Mouse (Mus musculus) neural tube, embryonic 11.5 days (tissue): ENCODE results near the gene Gpx3. TPM values are rescaled to one million over a fixed set of nuclear protein-coding genes. Genes with fewer than 3 reads are reported as not detected.

Experiments
- ATAC-seq: fragments of 200-750 bp; cut with Nextera tagmentation; 2 replicates; pipeline ENCODE4 v1.8.0; 2017; ENCODE audit warnings: moderate number of reproducible peaks, mild to moderate bottlenecking, moderate TSS enrichment, moderate library complexity; ENCODE audit not compliant: insufficient read depth, low FRiP score, low TSS enrichment
- DNase-seq: peaks from one replicate; pipeline ENCODE4 v3.0.0-alpha.2; 2015; ENCODE audit warnings: low spot score
- H3K27ac ChIP-seq: fragments of 300-500 bp; sonication (generic); 2 replicates; pipeline ENCODE4 v1.5.1; 2014; ENCODE audit warnings: low read depth, mild to moderate bottlenecking, low read length
- H3K27me3 ChIP-seq: fragments of 300-500 bp; sonication (generic); 2 replicates; pipeline ENCODE4 v1.6.1; 2014; ENCODE audit warnings: mild to moderate bottlenecking, low read length, mixed read lengths; ENCODE audit not compliant: control insufficient read depth, insufficient read depth
- H3K36me3 ChIP-seq: fragments of 300-500 bp; sonication (generic); 2 replicates; pipeline ENCODE4 v1.6.1; 2014; ENCODE audit warnings: mild to moderate bottlenecking, low read length, moderate library complexity, mixed read lengths; ENCODE audit not compliant: control insufficient read depth, insufficient read depth
- H3K4me1 ChIP-seq: fragments of 300-500 bp; sonication (generic); 2 replicates; pipeline ENCODE4 v1.6.1; 2014; ENCODE audit warnings: low read length, mixed read lengths; ENCODE audit not compliant: control insufficient read depth, insufficient read depth
- H3K4me2 ChIP-seq: fragments of 300-500 bp; sonication (generic); 2 replicates; pipeline ENCODE4 v1.6.1; 2014; ENCODE audit warnings: low read depth, mild to moderate bottlenecking, moderate library complexity
- H3K4me3 ChIP-seq: fragments of 300-500 bp; sonication (generic); 2 replicates; pipeline ENCODE4 v1.5.1; 2014; ENCODE audit warnings: low read depth, low read length
- H3K9ac ChIP-seq: fragments of 300-500 bp; sonication (generic); 2 replicates; pipeline ENCODE4 v1.6.1; 2014; ENCODE audit warnings: mild to moderate bottlenecking, low read length
- H3K9me3 ChIP-seq: fragments of 300-500 bp; sonication (generic); 2 replicates; pipeline ENCODE4 v1.6.1; 2016; ENCODE audit warnings: low read length; ENCODE audit not compliant: control insufficient read depth
- WGBS: fragments of 180-500 bp; shearing (Covaris S2); extraction: QIAGEN DNeasy Blood & Tissue Kit; methylation state at CpG from one replicate; pipeline ENCODE4 v1.1.7; 2014; 5-methylcytosine and 5-hydroxymethylcytosine counted together
- polyA plus RNA-seq: library from polyadenylated mRNA; unstranded; fragments of >200 nt; fragmentation: Nextera tagmentation; extraction: Ambion mirVana; gene quantifications from 2 replicates; pipeline ENCODE4 v1.2.1, GENCODE M21; 2014

Gpx3 gene
- polyA plus RNA-seq, 1 experiment from 2014 or later: 109 TPM

DNA sequence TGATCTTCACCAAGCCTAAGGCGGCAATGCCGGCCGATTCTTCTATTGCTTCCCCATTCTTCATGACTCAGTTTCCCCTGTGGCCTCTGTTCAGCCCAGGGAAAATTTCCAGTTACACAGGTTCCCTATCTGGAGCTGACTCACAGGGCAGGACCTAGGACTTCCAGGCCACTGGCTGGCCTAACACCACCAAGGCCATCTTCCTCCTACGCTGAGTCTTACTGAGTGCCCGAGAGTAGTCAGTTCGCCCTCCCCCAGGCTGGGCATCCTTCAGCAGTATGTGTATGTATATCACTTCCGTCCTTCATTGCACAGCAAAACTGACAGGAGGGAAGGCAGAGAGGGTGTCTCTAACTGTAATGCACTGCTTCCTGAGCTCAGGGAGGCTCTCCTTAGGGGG, 31.9 kb downstream of the Gpx3 start:
- Histone ChIP-seq H3K9me3 (no peaks in the 10 kb centered on the region), H3K4me1 (0 out of 2 replicates have a peak, but pooled peaks cover 2% of the 10 kb centered on the region), H3K4me3 (no peak overlapping the region), H3K4me2 (no peak overlapping the region), H3K27ac (no peak overlapping the region), H3K9ac (no peak overlapping the region), H3K27me3 (no peaks in the 10 kb centered on the region), H3K36me3 (peaks cover 2% of the 10 kb centered on the region; the same call in 1 of the 2 replicates)
- ATAC-seq (no peak), DNase-seq (no peak)
- WGBS: 95% methylated on average over 7 of the region's 7 CpGs

DNA sequence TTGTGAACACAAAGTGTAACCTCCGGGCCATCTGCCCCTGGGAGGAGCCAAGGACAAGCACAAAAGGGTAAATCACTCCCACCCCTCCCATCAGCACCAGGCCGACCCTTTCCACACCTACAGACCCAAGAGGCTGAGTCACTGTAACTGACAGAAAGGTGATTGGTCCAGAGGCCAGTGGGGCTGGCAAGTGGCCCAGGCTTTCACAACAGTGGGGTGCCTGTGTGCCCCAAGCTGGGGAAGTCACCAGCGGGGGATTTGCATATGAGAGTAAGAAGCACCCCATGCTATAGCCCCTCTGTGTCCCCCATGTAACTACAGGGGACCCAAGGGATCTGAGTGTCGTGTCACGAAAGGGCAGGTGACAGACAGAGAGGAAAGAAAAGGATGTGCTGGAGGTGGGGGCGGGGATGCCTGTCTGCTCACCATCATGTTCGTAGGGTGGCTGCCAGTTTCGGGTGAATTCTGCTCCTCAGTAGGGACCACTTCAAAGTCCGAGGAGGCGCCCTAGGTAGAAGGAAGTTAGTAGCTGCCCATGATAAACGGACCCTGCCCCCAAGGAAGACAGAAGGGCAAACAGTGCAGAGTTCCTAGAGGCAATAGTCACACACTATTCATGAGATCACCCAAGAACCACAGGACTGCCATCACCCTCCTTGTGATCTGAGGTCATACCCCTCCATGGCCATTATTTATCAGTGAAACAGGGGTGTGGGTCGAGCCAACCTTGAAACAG, 34.0 kb downstream of the Gpx3 start:
- no peaks in the 10 kb centered on the region for H3K27me3 ChIP-seq
- no peak overlapping the region for H3K4me2 ChIP-seq
- peaks cover 2% of the 10 kb centered on the region; the same call in 1 of the 2 replicates for H3K36me3 ChIP-seq
- DNase-seq: no peak
- H3K4me1 ChIP-seq: 0 out of 2 replicates have a peak, but pooled peaks cover 2% of the 10 kb centered on the region
- ATAC-seq: no peak
- H3K9me3 ChIP-seq: no peaks in the 10 kb centered on the region
- H3K4me3 ChIP-seq: no peak overlapping the region
- WGBS: 41% methylated on average over 12 of the region's 12 CpGs
- H3K9ac ChIP-seq: no peak overlapping the region
- no peak overlapping the region for H3K27ac ChIP-seq

DNA sequence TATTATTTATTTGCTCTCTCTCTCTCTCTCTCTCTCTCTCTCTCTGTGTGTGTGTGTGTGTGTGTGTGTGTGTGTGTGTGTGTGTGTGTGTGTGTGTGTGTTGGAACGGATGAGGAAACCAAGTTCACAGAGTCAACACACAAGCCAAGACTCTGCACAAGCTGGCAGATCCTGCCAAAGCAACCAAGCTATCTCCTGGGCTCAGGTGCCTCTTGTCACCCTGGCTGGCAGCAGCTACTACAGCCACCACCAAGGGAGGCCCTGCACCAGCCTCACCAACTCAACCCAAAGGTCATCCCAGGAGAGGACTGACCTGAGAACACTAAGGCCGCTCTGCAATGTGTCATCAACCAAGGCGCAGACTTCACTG, 34.5 kb downstream of the Gpx3 start:
- H3K9me3 ChIP-seq: no peaks in the 10 kb centered on the region
- ATAC-seq (no peak), DNase-seq (no peak)
- H3K36me3 ChIP-seq: peaks cover 2% of the 10 kb centered on the region; the same call in 1 of the 2 replicates
- H3K27me3 ChIP-seq: no peaks in the 10 kb centered on the region
- H3K4me1 ChIP-seq: 0 out of 2 replicates have a peak, but pooled peaks cover 2% of the 10 kb centered on the region
- H3K9ac ChIP-seq: no peak overlapping the region
- no peak overlapping the region for H3K27ac ChIP-seq
- H3K4me2 ChIP-seq: no peak overlapping the region
- WGBS: 89% methylated on average over 3 of the region's 3 CpGs
- H3K4me3 ChIP-seq: no peak overlapping the region

DNA sequence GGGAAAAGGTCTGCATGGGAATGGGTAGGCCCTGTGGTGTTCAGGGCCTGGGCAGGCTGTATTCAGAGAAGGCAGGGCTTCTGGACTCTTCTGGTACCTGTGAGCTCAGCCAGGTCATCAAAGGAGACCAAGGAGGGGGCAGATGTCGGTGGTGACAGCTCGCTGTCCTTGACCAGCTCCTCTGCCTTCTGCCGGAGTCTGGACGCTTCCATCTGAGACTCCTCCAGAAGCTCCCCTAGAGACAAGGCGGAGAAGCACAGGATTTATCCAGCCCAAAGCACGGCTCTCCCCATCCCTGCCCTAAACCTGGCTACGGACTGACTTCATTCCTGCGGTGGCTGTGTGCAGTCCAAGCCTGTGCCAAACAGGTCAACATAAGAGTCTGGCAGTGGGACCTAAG, 37.2 kb downstream of the Gpx3 start:
- no peak overlapping the region for H3K4me2 ChIP-seq
- ATAC-seq: no peak
- WGBS: 88% methylated on average over 8 of the region's 8 CpGs
- 0 out of 2 replicates have a peak, but pooled peaks cover 2% of the 10 kb centered on the region for H3K36me3 ChIP-seq
- no peaks in the 10 kb centered on the region for H3K27me3 ChIP-seq
- H3K4me1 ChIP-seq: 0 out of 2 replicates have a peak, but pooled peaks cover 2% of the 10 kb centered on the region
- no peaks in the 10 kb centered on the region for H3K9me3 ChIP-seq
- no peak overlapping the region for H3K27ac ChIP-seq
- DNase-seq: no peak
- no peak overlapping the region for H3K9ac ChIP-seq
- H3K4me3 ChIP-seq: no peak overlapping the region

DNA sequence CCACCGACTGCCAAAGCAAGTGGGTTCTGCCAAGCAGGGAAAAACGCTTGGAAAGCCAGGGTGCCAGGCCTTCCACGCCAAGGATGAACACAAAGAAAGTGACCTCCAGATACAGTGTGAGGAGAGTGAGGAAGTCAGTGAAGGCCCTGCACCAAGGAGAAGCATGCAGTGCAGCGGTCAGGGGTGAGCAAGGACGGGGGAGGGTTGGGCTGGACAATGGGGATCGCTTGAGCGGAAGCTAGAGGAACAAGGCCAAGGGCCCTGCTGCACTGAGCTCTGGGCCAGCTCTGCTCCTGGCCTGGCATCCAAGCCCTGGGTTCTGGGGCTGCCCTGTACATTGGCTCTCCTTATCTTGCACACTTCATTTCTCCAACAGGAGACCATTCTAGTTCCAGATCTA, 37.8 kb downstream of the Gpx3 start:
- H3K4me3 ChIP-seq: no peak overlapping the region
- no peak overlapping the region for H3K9ac ChIP-seq
- H3K9me3 ChIP-seq: no peaks in the 10 kb centered on the region
- H3K36me3 ChIP-seq: 0 out of 2 replicates have a peak, but pooled peaks cover 2% of the 10 kb centered on the region
- no peak overlapping the region for H3K27ac ChIP-seq
- 82% methylated on average over 7 of the region's 7 CpGs for WGBS
- H3K4me2 ChIP-seq: no peak overlapping the region
- no peaks in the 10 kb centered on the region for H3K27me3 ChIP-seq
- DNase-seq: no peak
- no peak for ATAC-seq
- H3K4me1 ChIP-seq: 0 out of 2 replicates have a peak, but pooled peaks cover 2% of the 10 kb centered on the region

DNA sequence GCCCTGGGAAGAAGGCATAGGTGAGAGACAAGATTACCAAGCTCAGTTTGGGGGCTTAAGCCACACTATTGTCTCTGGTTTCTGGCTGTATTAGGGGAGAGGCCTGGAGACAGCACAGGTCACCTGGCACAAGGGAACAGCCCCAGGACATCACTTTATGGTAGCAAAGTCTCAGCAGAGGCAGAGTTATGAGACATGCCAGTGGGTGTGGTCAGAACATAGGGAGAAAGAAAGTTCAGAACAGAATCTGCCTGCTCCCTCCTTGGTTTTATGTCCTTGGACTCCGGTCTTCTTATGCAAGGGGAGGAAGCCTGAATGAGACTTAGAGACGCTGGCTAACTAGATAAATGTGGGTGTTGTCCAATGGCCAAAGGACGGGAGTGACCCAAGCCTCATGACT, 42.4 kb downstream of the Gpx3 start:
- no peaks in the 10 kb centered on the region for H3K9me3 ChIP-seq
- WGBS: 84% methylated on average over 3 of the region's 3 CpGs
- DNase-seq (no peak), ATAC-seq (no peak)
- no peaks in the 10 kb centered on the region for H3K4me1 ChIP-seq
- no peaks in the 10 kb centered on the region for H3K27me3 ChIP-seq
- no peak overlapping the region for H3K4me2 ChIP-seq
- no peak overlapping the region for H3K27ac ChIP-seq
- H3K36me3 ChIP-seq: no peaks in the 10 kb centered on the region
- H3K9ac ChIP-seq: no peak overlapping the region
- H3K4me3 ChIP-seq: no peak overlapping the region

DNA sequence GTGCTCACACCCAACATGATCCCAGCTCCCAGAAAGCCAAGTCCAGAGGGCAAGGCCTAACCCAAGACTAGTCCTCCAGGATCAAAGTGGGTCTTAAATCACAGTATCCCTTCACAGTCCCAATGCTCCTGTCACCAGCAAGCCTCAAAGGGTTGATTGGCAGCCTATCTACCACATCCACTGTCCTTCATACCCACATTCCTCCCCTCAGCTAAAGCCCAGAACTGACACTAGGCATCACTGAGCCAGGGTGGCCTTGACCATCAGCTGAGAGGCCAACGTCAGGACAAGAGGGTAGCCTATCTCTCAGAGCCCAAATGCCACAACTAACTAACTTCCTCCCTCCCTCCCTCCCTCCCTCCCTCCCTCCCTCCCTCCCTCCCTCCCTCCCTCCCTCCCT, 47.5 kb downstream of the Gpx3 start:
- Histone ChIP-seq H3K27ac (no peak overlapping the region), H3K4me1 (peaks cover 5% of the 10 kb centered on the region; the same call in 1 of the 2 replicates), H3K9me3 (no peaks in the 10 kb centered on the region), H3K36me3 (no peaks in the 10 kb centered on the region), H3K9ac (no peak overlapping the region), H3K4me2 (no peak overlapping the region), H3K4me3 (no peak overlapping the region), H3K27me3 (peaks cover 9% of the 10 kb centered on the region; the same call in 1 of the 2 replicates)
- 83% methylated on average over 1 of the region's 1 CpGs for WGBS
- ATAC-seq (no peak), DNase-seq (no peak)

DNA sequence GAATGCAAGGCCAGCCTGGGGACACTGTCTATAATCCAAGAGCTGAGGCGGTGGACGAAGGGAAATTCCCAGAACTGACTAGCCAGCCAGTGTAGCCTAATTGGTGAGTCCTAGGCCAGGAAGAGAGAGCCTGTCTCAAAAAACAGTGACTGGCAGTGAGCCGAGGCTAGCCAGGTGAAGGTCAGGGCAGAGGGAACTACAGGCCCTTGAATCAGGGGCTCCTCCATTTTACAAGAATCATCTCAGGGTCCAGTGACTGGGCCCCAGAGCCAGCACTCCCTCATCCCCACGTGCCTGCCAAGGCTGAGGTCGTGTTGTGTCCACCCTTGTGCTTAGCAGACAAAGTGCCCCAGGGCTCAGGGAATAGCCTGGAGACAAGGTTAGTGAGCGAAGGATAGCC, 48.4 kb downstream of the Gpx3 start:
- ATAC-seq: no peak

DNA sequence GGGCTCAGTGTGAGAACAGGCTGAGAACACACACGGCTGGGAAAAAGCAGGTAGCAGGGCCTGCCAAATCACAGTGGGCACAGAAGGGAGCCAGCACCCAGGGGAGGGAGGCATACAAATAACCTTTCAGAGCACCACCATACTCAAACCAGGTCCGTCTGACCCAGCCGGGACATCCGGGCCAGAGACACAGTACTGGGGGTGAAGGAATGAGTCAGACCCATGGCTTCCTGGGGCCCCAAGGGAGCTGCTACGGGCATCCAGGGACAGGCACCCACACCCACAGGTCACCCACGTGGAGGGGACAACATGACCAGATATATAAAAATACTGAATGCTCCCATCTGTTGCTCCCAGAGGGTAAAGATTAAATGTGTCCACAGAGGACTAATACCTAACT, 50.4 kb downstream of the Gpx3 start:
- Histone ChIP-seq H3K27ac (no peak overlapping the region), H3K4me1 (peaks cover 5% of the 10 kb centered on the region; the same call in 1 of the 2 replicates), H3K27me3 (peaks cover 9% of the 10 kb centered on the region; the same call in 1 of the 2 replicates), H3K9me3 (no peaks in the 10 kb centered on the region), H3K4me3 (no peak overlapping the region), H3K4me2 (no peak overlapping the region), H3K36me3 (no peaks in the 10 kb centered on the region), H3K9ac (no peak overlapping the region)
- WGBS: 88% methylated on average over 6 of the region's 6 CpGs
- ATAC-seq (no peak), DNase-seq (no peak)

More for the DNA sequence above, 48.4 kb downstream of the Gpx3 start:
- Histone ChIP-seq H3K4me1 (peaks cover 5% of the 10 kb centered on the region; the same call in 1 of the 2 replicates), H3K9me3 (no peaks in the 10 kb centered on the region), H3K27ac (no peak overlapping the region), H3K4me3 (no peak overlapping the region), H3K4me2 (no peak overlapping the region), H3K9ac (no peak overlapping the region), H3K36me3 (no peaks in the 10 kb centered on the region), H3K27me3 (peaks cover 9% of the 10 kb centered on the region; the same call in 1 of the 2 replicates)
- no peak for DNase-seq
- 77% methylated on average over 6 of the region's 6 CpGs for WGBS
